Mouse (Mus musculus) adrenal gland, postnatal 25 days (tissue): ENCODE measurements around the gene Mast4. TPM values are rescaled to one million over a fixed set of nuclear protein-coding genes. Genes with fewer than 3 reads are reported as not detected.
A peak's percentile ranks its signal among the peaks of the same experiment; 100 is the strongest.

ENCODE experiments used
- DNase-seq: peaks from one replicate; pipeline ENCODE4 v3.0.0; 2021; ENCODE audit warnings: mixed read lengths
- total RNA-seq: library from RNA; stranded (reverse); gene quantifications from 2 replicates; pipeline ENCODE4 v1.2.3, GENCODE M21; 2021

The Mast4 gene
- total RNA-seq, 1 experiment from 2014 or later, result 83.7 TPM

GRCm38 (mm10) chr13:102925844-102926598 lies 408.3 kb downstream of the Mast4 start:
- DNase-seq, result no peak

GRCm38 (mm10) chr13:102919741-102920140 lies 414.6 kb downstream of the Mast4 start:
- DNase-seq, result peak; percentile 18

- no peak for DNase-seq
These were observed 415.7 kb downstream of the Mast4 start for GRCm38 (mm10) chr13:102918616-102919015.

GRCm38 (mm10) chr13:102915341-102915740 lies 419.0 kb downstream of the Mast4 start:
- DNase-seq, result no peak

- DNase-seq, result no peak
These were observed 419.5 kb downstream of the Mast4 start for GRCm38 (mm10) chr13:102914800-102915199.

GRCm38 (mm10) chr13:102913919-102914318 lies 420.4 kb downstream of the Mast4 start:
- no peak for DNase-seq

GRCm38 (mm10) chr13:102912867-102913266 lies 421.4 kb downstream of the Mast4 start:
- DNase-seq, result no peak

- DNase-seq, result no peak
These were observed 424.5 kb downstream of the Mast4 start for GRCm38 (mm10) chr13:102909654-102910418.

GRCm38 (mm10) chr13:102906661-102907009 lies 427.7 kb downstream of the Mast4 start:
- no peak for DNase-seq

GRCm38 (mm10) chr13:102906004-102906660 lies 428.2 kb downstream of the Mast4 start:
- peak; percentile 52 for DNase-seq

- no peak for DNase-seq
These were observed 428.8 kb downstream of the Mast4 start for GRCm38 (mm10) chr13:102905361-102905950.

GRCm38 (mm10) chr13:102903689-102904088 lies 430.6 kb downstream of the Mast4 start:
- no peak for DNase-seq

GRCm38 (mm10) chr13:102902123-102902522 lies 432.2 kb downstream of the Mast4 start:
- no peak for DNase-seq

- DNase-seq, result peak; percentile 40
These were observed 433.8 kb downstream of the Mast4 start for GRCm38 (mm10) chr13:102900531-102900930.

- no peak for DNase-seq
These were observed 434.2 kb downstream of the Mast4 start for GRCm38 (mm10) chr13:102900083-102900420.

- peak; percentile 14 for DNase-seq
These were observed 434.8 kb downstream of the Mast4 start for GRCm38 (mm10) chr13:102899253-102900082.

GRCm38 (mm10) chr13:102898374-102899131 lies 435.7 kb downstream of the Mast4 start:
- peak; percentile 58 for DNase-seq

GRCm38 (mm10) chr13:102896322-102896721 lies 438.0 kb downstream of the Mast4 start:
- no peak for DNase-seq

GRCm38 (mm10) chr13:102895894-102896293 lies 438.4 kb downstream of the Mast4 start:
- DNase-seq, result no peak

- no peak for DNase-seq
These were observed 439.7 kb downstream of the Mast4 start for GRCm38 (mm10) chr13:102894287-102895234.
